Mouse (Mus musculus) embryonic facial prominence, embryonic 15.5 days (tissue): ENCODE data around the gene Krtap3-3. TPM values are rescaled to one million over a fixed set of nuclear protein-coding genes. Genes with fewer than 3 reads are reported as not detected.
"Not testable (repeated sequence)": the region's sequence is repeated elsewhere in the genome, so short reads cannot be mapped to it uniquely, and the experiment has no call there.

Experiments used
- ATAC-seq: fragments of 200-750 bp; cut with Nextera tagmentation; 2 replicates; pipeline ENCODE4 v1.8.0; 2017; ENCODE audit warnings: low read depth, moderate TSS enrichment; ENCODE audit not compliant: insufficient number of reproducible peaks, low FRiP score, low TSS enrichment
- H3K27ac ChIP-seq: fragments of 300-500 bp; sonication (generic); replicated peaks from 2 replicates; pipeline ENCODE4 v1.5.1; 2015; ENCODE audit warnings: mild to moderate bottlenecking, inconsistent platforms
- H3K27me3 ChIP-seq: fragments of 300-500 bp; sonication (generic); 2 replicates; pipeline ENCODE4 v1.6.1; 2015; ENCODE audit warnings: inconsistent platforms
- H3K36me3 ChIP-seq: fragments of 300-500 bp; sonication (generic); 2 replicates; pipeline ENCODE4 v1.6.1; 2015; ENCODE audit warnings: mild to moderate bottlenecking, inconsistent platforms
- H3K4me1 ChIP-seq: fragments of 300-500 bp; sonication (generic); 2 replicates; pipeline ENCODE4 v1.6.1; 2015; ENCODE audit warnings: inconsistent platforms
- H3K4me2 ChIP-seq: fragments of 300-500 bp; sonication (generic); replicated peaks from 2 replicates; pipeline ENCODE4 v1.6.1; 2015; ENCODE audit warnings: mild to moderate bottlenecking, inconsistent platforms
- H3K4me3 ChIP-seq: fragments of 300-500 bp; sonication (generic); replicated peaks from 2 replicates; pipeline ENCODE4 v1.5.1; 2015; ENCODE audit warnings: mild to moderate bottlenecking, inconsistent platforms
- H3K9ac ChIP-seq: fragments of 300-500 bp; sonication (generic); 2 replicates; pipeline ENCODE4 v1.6.1; 2015; ENCODE audit warnings: inconsistent platforms
- H3K9me3 ChIP-seq: fragments of 300-500 bp; sonication (generic); replicated peaks from 2 replicates; pipeline ENCODE4 v1.6.1; 2016; ENCODE audit warnings: inconsistent platforms
- WGBS: fragments of 180-500 bp; shearing (Covaris S2); methylation state at CpG from one replicate; pipeline ENCODE4 v1.1.7; 2015; 5-methylcytosine and 5-hydroxymethylcytosine counted together
- polyA plus RNA-seq: library from polyadenylated mRNA; unstranded; fragments of >200 nt; fragmentation: Nextera tagmentation; extraction: Ambion mirVana; gene quantifications from 2 replicates; pipeline ENCODE4 v1.2.1, GENCODE M21; 2015

The Krtap3-3 gene
- polyA plus RNA-seq: 9.5 and 12.3 TPM in 2 replicates

GRCm38 (mm10) chr11:99550765-99551164 is at the start of gene Krtap3-3:
Gene Krtap3-3 (minus strand): TSS chr11:99550865.
- Histone ChIP-seq H3K4me2 (no peak within 1 kb of the TSS), H3K4me1 (no peaks in the 10 kb centered on the region), H3K9me3 (no peaks in the 10 kb centered on the region), H3K4me3 (no peak within 1 kb of the TSS), H3K27ac (0 out of 2 replicates have a peak within 1 kb of the TSS, but pooled peaks have one; percentile 39), H3K36me3 (no peaks in the 10 kb centered on the region), H3K9ac (no peak within 1 kb of the TSS), H3K27me3 (no peaks in the 10 kb centered on the region)
- 69% methylated on average over 4 of the region's 4 CpGs for WGBS
- ATAC-seq: no peak

- H3K27me3 ChIP-seq, H3K9ac ChIP-seq, H3K4me3 ChIP-seq, ATAC-seq, H3K9me3 ChIP-seq, H3K27ac ChIP-seq, H3K4me2 ChIP-seq, H3K4me1 ChIP-seq, H3K36me3 ChIP-seq: not testable (repeated sequence)
- 77% methylated on average over 6 of the region's 6 CpGs for WGBS
Measured at GRCm38 (mm10) chr11:99597742-99598141, 47.1 kb upstream of the Krtap3-3 start, which contains the start of gene Krtap9-3. Gene Krtap9-3 (minus strand): TSS chr11:99598105.

DNA sequence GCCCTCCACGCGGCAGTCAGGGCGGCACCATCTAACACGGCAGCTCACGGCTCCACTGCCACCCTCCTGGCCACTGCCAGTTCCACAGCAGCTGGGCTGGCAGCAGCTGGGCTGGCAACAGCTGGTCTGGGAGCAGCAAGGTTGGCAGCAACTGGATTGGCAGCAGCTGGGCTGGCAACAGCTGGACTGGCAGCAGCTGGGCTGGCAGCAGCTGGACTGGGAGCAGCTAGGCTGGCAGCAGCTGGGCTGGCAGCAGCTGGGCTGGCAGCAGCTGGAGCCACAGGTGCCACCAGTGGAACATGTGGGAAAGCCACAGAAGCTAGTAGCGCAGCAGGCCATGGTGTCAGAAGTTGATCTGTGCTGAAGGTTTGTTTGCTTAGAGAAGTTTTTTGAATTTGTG is 40.3 kb upstream of the Krtap3-3 start, which contains the start of gene Krtap1-3:
TSS of gene Krtap1-3 (minus strand) at position 359 of the 400 bp plus-strand sequence.
- Histone ChIP-seq H3K4me2 (no peak within 1 kb of the TSS), H3K27me3 (no peaks in the 10 kb centered on the region), H3K27ac (no peak within 1 kb of the TSS), H3K4me1 (no peaks in the 10 kb centered on the region), H3K36me3 (no peaks in the 10 kb centered on the region), H3K9ac (no peak within 1 kb of the TSS), H3K9me3 (no peaks in the 10 kb centered on the region), H3K4me3 (no peak within 1 kb of the TSS)
- no peak for ATAC-seq
- WGBS: 72% methylated on average over 6 of the region's 6 CpGs

DNA sequence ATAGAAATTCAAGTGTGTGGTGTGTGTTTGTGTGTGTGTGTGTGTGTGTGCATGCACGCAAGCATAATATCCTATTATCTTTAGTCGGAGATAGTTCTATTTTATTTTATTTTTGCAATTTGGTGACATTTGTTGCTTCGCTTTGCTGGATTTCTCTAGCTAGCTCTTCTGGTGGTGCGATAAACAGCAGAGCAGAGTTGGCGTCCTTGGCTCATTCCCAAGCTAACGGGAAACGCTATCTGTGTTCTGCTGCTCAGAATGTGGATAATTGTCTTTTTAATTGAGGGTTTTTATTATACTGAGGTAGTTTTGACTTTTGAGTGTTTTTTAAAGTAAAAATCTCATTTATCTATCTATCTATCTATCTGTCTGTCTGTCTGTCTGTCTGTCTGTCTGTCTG is 34.4 kb upstream of the Krtap3-3 start:
- no peaks in the 10 kb centered on the region for H3K4me1 ChIP-seq
- no peaks in the 10 kb centered on the region for H3K9me3 ChIP-seq
- H3K27me3 ChIP-seq: no peaks in the 10 kb centered on the region
- H3K27ac ChIP-seq: no peak overlapping the region
- H3K36me3 ChIP-seq: no peaks in the 10 kb centered on the region
- 83% methylated on average over 7 of the region's 7 CpGs for WGBS
- no peak for ATAC-seq
- no peak overlapping the region for H3K4me3 ChIP-seq
- H3K9ac ChIP-seq: no peak overlapping the region
- no peak overlapping the region for H3K4me2 ChIP-seq

GRCm38 (mm10) chr11:99583245-99583704 is 32.6 kb upstream of the Krtap3-3 start, which contains the start of gene Krtap1-4:
Gene Krtap1-4 (minus strand): TSS chr11:99583654.
- Histone ChIP-seq H3K4me3 (no peak within 1 kb of the TSS), H3K9ac (no peak within 1 kb of the TSS), H3K9me3 (no peaks in the 10 kb centered on the region), H3K4me2 (no peak within 1 kb of the TSS), H3K27me3 (no peaks in the 10 kb centered on the region), H3K27ac (no peak within 1 kb of the TSS), H3K36me3 (no peaks in the 10 kb centered on the region), H3K4me1 (no peaks in the 10 kb centered on the region)
- WGBS: 55% methylated on average over 5 of the region's 5 CpGs
- no peak for ATAC-seq

DNA sequence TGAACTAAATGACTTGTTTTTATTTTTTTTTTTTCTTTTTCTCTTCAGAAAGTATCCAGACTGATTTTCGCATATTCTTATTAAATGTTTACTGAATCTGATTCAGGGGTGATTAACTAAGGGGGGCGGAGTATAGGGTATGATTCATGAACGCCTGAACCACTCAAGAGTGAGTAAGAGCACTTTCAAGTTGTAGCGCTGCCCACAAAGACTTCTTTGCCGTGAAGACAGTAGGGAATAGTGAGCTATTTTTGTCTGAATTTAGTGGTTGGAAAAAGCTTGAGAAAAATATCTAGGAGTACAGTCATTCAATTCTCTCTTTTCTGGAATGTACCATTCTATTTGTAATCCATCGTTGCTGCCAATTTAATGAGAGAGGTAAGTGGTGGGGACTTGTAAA is 30.9 kb upstream of the Krtap3-3 start:
- WGBS: 75% methylated on average over 6 of the region's 6 CpGs
- Histone ChIP-seq H3K36me3 (no peaks in the 10 kb centered on the region), H3K27ac (no peak overlapping the region), H3K4me1 (no peaks in the 10 kb centered on the region), H3K9me3 (no peaks in the 10 kb centered on the region), H3K27me3 (no peaks in the 10 kb centered on the region), H3K4me3 (no peak overlapping the region), H3K4me2 (no peak overlapping the region), H3K9ac (no peak overlapping the region)
- ATAC-seq: no peak

- H3K9me3 ChIP-seq: no peaks in the 10 kb centered on the region
- H3K4me3 ChIP-seq: no peak overlapping the region
- no peaks in the 10 kb centered on the region for H3K36me3 ChIP-seq
- 76% methylated on average over 5 of the region's 5 CpGs for WGBS
- H3K27me3 ChIP-seq: no peaks in the 10 kb centered on the region
- H3K4me1 ChIP-seq: no peaks in the 10 kb centered on the region
- ATAC-seq: no peak
- no peak overlapping the region for H3K9ac ChIP-seq
- H3K27ac ChIP-seq: no peak overlapping the region
- H3K4me2 ChIP-seq: no peak overlapping the region
Measured at GRCm38 (mm10) chr11:99581051-99581450, 30.4 kb upstream of the Krtap3-3 start.

DNA sequence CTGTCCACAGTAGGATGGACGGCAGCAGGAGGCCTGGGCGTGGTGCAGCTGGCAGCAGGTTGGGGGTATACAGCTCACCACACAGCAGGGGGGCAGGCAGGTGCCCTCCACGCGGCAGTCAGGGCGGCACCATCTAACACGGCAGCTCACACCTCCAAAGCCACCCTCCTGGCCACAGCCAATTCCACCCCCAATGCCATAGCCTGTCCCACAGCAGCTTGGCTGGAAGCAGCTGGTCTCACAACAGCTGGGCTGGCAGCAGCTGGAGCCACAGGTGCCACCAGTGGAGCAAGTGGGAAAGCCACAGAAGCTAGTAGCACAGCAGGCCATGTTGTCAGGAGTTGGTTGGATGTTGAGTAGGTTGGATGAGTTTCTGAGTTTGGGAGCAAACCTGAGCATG is 30.0 kb upstream of the Krtap3-3 start, which contains the start of gene Krtap1-5:
TSS of gene Krtap1-5 (minus strand) at position 381 of the 400 bp plus-strand sequence.
- WGBS: 77% methylated on average over 6 of the region's 6 CpGs
- Histone ChIP-seq H3K4me3 (no peak within 1 kb of the TSS), H3K4me2 (no peak within 1 kb of the TSS), H3K27me3 (no peaks in the 10 kb centered on the region), H3K9ac (no peak within 1 kb of the TSS), H3K9me3 (no peaks in the 10 kb centered on the region), H3K36me3 (no peaks in the 10 kb centered on the region), H3K27ac (no peak within 1 kb of the TSS), H3K4me1 (no peaks in the 10 kb centered on the region)
- ATAC-seq: no peak

DNA sequence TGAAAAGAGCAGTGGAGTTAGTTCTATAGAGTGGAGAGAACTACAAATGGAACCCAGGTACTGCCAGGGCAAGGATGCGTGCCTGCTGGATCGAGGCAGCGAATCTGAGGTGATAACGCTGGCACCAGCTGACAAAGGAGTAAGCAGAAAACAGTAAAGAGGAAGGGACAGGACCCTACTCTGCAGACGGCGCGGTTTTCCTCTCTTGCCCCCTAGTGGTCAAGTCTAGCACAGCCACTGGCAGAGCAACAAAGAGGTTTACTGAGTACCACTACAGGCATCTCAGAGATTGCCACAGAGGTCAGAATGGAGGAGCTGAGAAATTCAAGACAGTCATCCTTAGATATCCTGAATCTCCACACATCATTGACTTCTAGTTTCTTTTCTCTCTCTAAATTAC is 23.4 kb upstream of the Krtap3-3 start:
- H3K27ac ChIP-seq: no peak overlapping the region
- no peak for ATAC-seq
- WGBS: 2% methylated on average over 7 of the region's 7 CpGs
- H3K9ac ChIP-seq: no peak overlapping the region
- H3K4me2 ChIP-seq: peak overlapping the region; percentile 44
- H3K36me3 ChIP-seq: no peaks in the 10 kb centered on the region
- H3K9me3 ChIP-seq: no peaks in the 10 kb centered on the region
- no peaks in the 10 kb centered on the region for H3K27me3 ChIP-seq
- H3K4me3 ChIP-seq: peak overlapping the region; percentile 24; the same call in 1 of the 2 replicates
- H3K4me1 ChIP-seq: no peaks in the 10 kb centered on the region

DNA sequence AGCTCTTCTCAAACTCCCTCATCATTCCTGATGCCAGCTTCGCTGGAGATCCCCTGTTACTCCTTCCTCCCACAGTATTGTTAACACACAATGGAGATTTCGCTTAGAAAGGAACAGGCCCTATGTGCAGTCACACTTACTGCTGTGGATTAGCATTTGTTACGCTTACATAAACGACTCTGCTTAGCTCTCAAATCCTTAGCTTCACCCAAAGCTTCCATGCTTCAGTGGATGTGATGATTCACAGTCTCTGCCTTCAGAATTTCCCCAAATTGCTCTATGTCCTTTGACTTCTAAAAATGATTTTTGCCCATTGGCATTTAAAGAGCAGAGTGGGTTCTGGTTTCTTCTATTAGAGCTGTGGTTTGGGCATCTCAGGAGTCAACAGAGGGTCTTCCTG is 22.5 kb upstream of the Krtap3-3 start:
- Histone ChIP-seq H3K4me3 (no peak overlapping the region), H3K27me3 (no peaks in the 10 kb centered on the region), H3K27ac (no peak overlapping the region), H3K36me3 (no peaks in the 10 kb centered on the region), H3K9me3 (no peaks in the 10 kb centered on the region), H3K4me2 (no peak overlapping the region), H3K9ac (no peak overlapping the region), H3K4me1 (no peaks in the 10 kb centered on the region)
- ATAC-seq: no peak
- 56% methylated on average over 4 of the region's 4 CpGs for WGBS

GRCm38 (mm10) chr11:99566530-99566929 is 15.9 kb upstream of the Krtap3-3 start, which contains the start of gene Krtap3-1:
Gene Krtap3-1 (minus strand): TSS chr11:99566630.
- Histone ChIP-seq H3K4me1 (no peaks in the 10 kb centered on the region), H3K36me3 (no peaks in the 10 kb centered on the region), H3K9me3 (no peaks in the 10 kb centered on the region), H3K9ac (no peak within 1 kb of the TSS), H3K4me3 (no peak within 1 kb of the TSS), H3K27ac (no peak within 1 kb of the TSS), H3K27me3 (no peaks in the 10 kb centered on the region), H3K4me2 (no peak within 1 kb of the TSS)
- no peak for ATAC-seq
- 86% methylated on average over 7 of the region's 7 CpGs for WGBS

DNA sequence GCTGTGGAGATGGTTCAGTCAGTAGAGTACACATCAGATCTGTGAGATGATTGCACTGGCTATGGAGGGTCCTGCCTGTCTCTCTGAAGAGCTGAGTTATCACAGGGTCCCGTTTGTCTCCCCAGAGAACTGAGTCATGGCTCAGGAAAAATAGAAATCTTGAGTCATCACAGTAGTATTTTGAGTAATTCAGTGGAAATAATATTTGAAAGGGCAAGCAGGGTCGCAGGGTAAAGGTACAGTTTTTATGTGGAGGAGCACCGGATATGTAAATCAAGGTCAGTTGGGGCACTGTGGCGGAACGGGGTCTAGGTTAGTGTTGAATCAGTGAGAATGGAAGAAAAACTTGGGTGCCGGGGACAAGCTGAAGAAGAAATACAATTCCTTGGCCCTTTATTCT is 11.9 kb upstream of the Krtap3-3 start:
- WGBS: 72% methylated on average over 6 of the region's 6 CpGs
- H3K4me2 ChIP-seq: no peak overlapping the region
- no peak for ATAC-seq
- no peaks in the 10 kb centered on the region for H3K27me3 ChIP-seq
- H3K4me3 ChIP-seq: no peak overlapping the region
- no peaks in the 10 kb centered on the region for H3K36me3 ChIP-seq
- no peak overlapping the region for H3K9ac ChIP-seq
- H3K27ac ChIP-seq: no peak overlapping the region
- H3K9me3 ChIP-seq: no peaks in the 10 kb centered on the region
- no peaks in the 10 kb centered on the region for H3K4me1 ChIP-seq
